Mouse (Mus musculus) neural tube, embryonic 15.5 days (tissue): ENCODE measurements around the gene Ahnak. TPM values are rescaled to one million over a fixed set of nuclear protein-coding genes. Genes with fewer than 3 reads are reported as not detected.

Source experiments
- ATAC-seq: fragments of 200-750 bp; cut with Nextera tagmentation; 2 replicates; pipeline ENCODE4 v1.8.0; 2017; ENCODE audit warnings: mild to moderate bottlenecking, moderate TSS enrichment, moderate library complexity; ENCODE audit not compliant: low FRiP score
- H3K27ac ChIP-seq: fragments of 300-500 bp; sonication (generic); replicated peaks from 2 replicates; pipeline ENCODE4 v1.5.1; 2015; ENCODE audit warnings: mild to moderate bottlenecking, inconsistent platforms
- H3K27me3 ChIP-seq: fragments of 300-500 bp; sonication (generic); replicated peaks from 2 replicates; pipeline ENCODE4 v1.6.1; 2015; ENCODE audit warnings: inconsistent platforms
- H3K36me3 ChIP-seq: fragments of 300-500 bp; sonication (generic); 2 replicates; pipeline ENCODE4 v1.6.1; 2015; ENCODE audit warnings: inconsistent platforms
- H3K4me1 ChIP-seq: fragments of 300-500 bp; sonication (generic); 2 replicates; pipeline ENCODE4 v1.6.1; 2015; ENCODE audit warnings: inconsistent platforms
- H3K4me2 ChIP-seq: fragments of 300-500 bp; sonication (generic); 2 replicates; pipeline ENCODE4 v1.6.1; 2015; ENCODE audit warnings: inconsistent platforms, mild to moderate bottlenecking, moderate library complexity
- H3K4me3 ChIP-seq: fragments of 300-500 bp; sonication (generic); replicated peaks from 2 replicates; pipeline ENCODE4 v1.5.1; 2015; ENCODE audit warnings: mild to moderate bottlenecking, inconsistent platforms
- H3K9ac ChIP-seq: fragments of 300-500 bp; sonication (generic); replicated peaks from 2 replicates; pipeline ENCODE4 v1.6.1; 2015; ENCODE audit warnings: mild to moderate bottlenecking, inconsistent platforms
- H3K9me3 ChIP-seq: fragments of 300-500 bp; sonication (generic); replicated peaks from 2 replicates; pipeline ENCODE4 v1.6.1; 2016; ENCODE audit warnings: inconsistent platforms
- WGBS: fragments of 180-500 bp; shearing (Covaris S2); methylation state at CpG from one replicate; pipeline ENCODE4 v1.1.7; 2015; ENCODE audit warnings: mixed read lengths; 5-methylcytosine and 5-hydroxymethylcytosine counted together
- polyA plus RNA-seq: library from polyadenylated mRNA; unstranded; fragments of >200 nt; fragmentation: Nextera tagmentation; extraction: Ambion mirVana; gene quantifications from 2 replicates; pipeline ENCODE4 v1.2.1, GENCODE M21; 2015

Ahnak gene
- polyA plus RNA-seq, 1 experiment from 2014 or later = 4.4 TPM

- Histone ChIP-seq H3K27ac (no peak overlapping the region), H3K9ac (no peak overlapping the region), H3K9me3 (no peaks in the 10 kb centered on the region), H3K36me3 (peaks cover 94% of the 10 kb centered on the region), H3K4me2 (no peak overlapping the region), H3K4me3 (no peak overlapping the region), H3K4me1 (0 out of 2 replicates have a peak, but pooled peaks cover 4% of the 10 kb centered on the region), H3K27me3 (no peaks in the 10 kb centered on the region)
- ATAC-seq = no peak
- WGBS = 89% methylated on average over 1 of the region's 1 CpGs
Measured at GRCm38 (mm10) chr19:8974638-8975037, 14.4 kb upstream of the Ahnak start.

- Histone ChIP-seq H3K4me1 (0 out of 2 replicates have a peak, but pooled peaks cover 4% of the 10 kb centered on the region), H3K4me2 (no peak overlapping the region), H3K9me3 (no peaks in the 10 kb centered on the region), H3K4me3 (no peak overlapping the region), H3K27me3 (no peaks in the 10 kb centered on the region), H3K27ac (no peak overlapping the region), H3K36me3 (peaks cover 94% of the 10 kb centered on the region), H3K9ac (no peak overlapping the region)
- no peak for ATAC-seq
- WGBS = 100% methylated on average over 2 of the region's 2 CpGs
Measured at GRCm38 (mm10) chr19:8975491-8975890, 13.6 kb upstream of the Ahnak start.

GRCm38 (mm10) chr19:8976535-8976934 is 12.5 kb upstream of the Ahnak start:
- WGBS = 55% methylated on average over 3 of the region's 3 CpGs
- H3K4me1 ChIP-seq = 0 out of 2 replicates have a peak, but pooled peaks cover 6% of the 10 kb centered on the region
- H3K27ac ChIP-seq = no peak overlapping the region
- H3K4me2 ChIP-seq = no peak overlapping the region
- H3K9ac ChIP-seq = no peak overlapping the region
- H3K4me3 ChIP-seq = no peak overlapping the region
- peak; percentile 65; the same call in 1 of the 2 replicates for ATAC-seq
- no peaks in the 10 kb centered on the region for H3K9me3 ChIP-seq
- peaks cover 86% of the 10 kb centered on the region for H3K36me3 ChIP-seq
- H3K27me3 ChIP-seq = no peaks in the 10 kb centered on the region

- WGBS = 44% methylated on average over 5 of the region's 5 CpGs
- H3K9ac ChIP-seq = no peak overlapping the region
- H3K36me3 ChIP-seq = peaks cover 45% of the 10 kb centered on the region
- no peaks in the 10 kb centered on the region for H3K27me3 ChIP-seq
- ATAC-seq = no peak
- no peak overlapping the region for H3K4me3 ChIP-seq
- H3K27ac ChIP-seq = no peak overlapping the region
- H3K9me3 ChIP-seq = no peaks in the 10 kb centered on the region
- H3K4me1 ChIP-seq = peaks cover 40% of the 10 kb centered on the region
- H3K4me2 ChIP-seq = no peak overlapping the region
Measured at GRCm38 (mm10) chr19:8980771-8981170, 8.3 kb upstream of the Ahnak start.

- 59% methylated on average over 2 of the region's 2 CpGs for WGBS
- Histone ChIP-seq H3K36me3 (peaks cover 40% of the 10 kb centered on the region), H3K9ac (no peak overlapping the region), H3K27me3 (no peaks in the 10 kb centered on the region; the same call in 1 of the 2 replicates), H3K27ac (no peak overlapping the region), H3K4me3 (no peak overlapping the region), H3K9me3 (no peaks in the 10 kb centered on the region), H3K4me2 (no peak overlapping the region), H3K4me1 (peaks cover 44% of the 10 kb centered on the region)
- no peak for ATAC-seq
Measured at GRCm38 (mm10) chr19:8981450-8982168, 7.5 kb upstream of the Ahnak start.

GRCm38 (mm10) chr19:8982303-8983149 is 6.6 kb upstream of the Ahnak start:
- Histone ChIP-seq H3K36me3 (peaks cover 31% of the 10 kb centered on the region), H3K9ac (no peak overlapping the region), H3K27ac (no peak overlapping the region), H3K4me2 (no peak overlapping the region), H3K4me3 (no peak overlapping the region), H3K27me3 (peaks cover 3% of the 10 kb centered on the region; the same call in 1 of the 2 replicates), H3K9me3 (no peaks in the 10 kb centered on the region), H3K4me1 (peaks cover 44% of the 10 kb centered on the region)
- ATAC-seq = no peak
- 41% methylated on average over 5 of the region's 5 CpGs for WGBS

- peaks cover 46% of the 10 kb centered on the region for H3K4me1 ChIP-seq
- H3K4me3 ChIP-seq = no peak overlapping the region
- no peak overlapping the region for H3K4me2 ChIP-seq
- peaks cover 10% of the 10 kb centered on the region for H3K27me3 ChIP-seq
- H3K36me3 ChIP-seq = peaks cover 25% of the 10 kb centered on the region
- no peak overlapping the region for H3K27ac ChIP-seq
- H3K9ac ChIP-seq = no peak overlapping the region
- no peak for ATAC-seq
- H3K9me3 ChIP-seq = no peaks in the 10 kb centered on the region
- 55% methylated on average over 4 of the region's 4 CpGs for WGBS
Measured at GRCm38 (mm10) chr19:8983150-8983650, 5.9 kb upstream of the Ahnak start.

GRCm38 (mm10) chr19:8984255-8984868 is 4.7 kb upstream of the Ahnak start:
- peak overlapping the region; percentile 13; the same call in 1 of the 2 replicates for H3K4me2 ChIP-seq
- WGBS = 7% methylated on average over 7 of the region's 7 CpGs
- peak overlapping the region; percentile 51 for H3K27ac ChIP-seq
- no peak overlapping the region for H3K4me3 ChIP-seq
- no peaks in the 10 kb centered on the region for H3K9me3 ChIP-seq
- H3K9ac ChIP-seq = 0 out of 2 replicates have a peak overlapping the region, but pooled peaks have one; percentile 21
- H3K36me3 ChIP-seq = peaks cover 14% of the 10 kb centered on the region
- peak; percentile 67 for ATAC-seq
- H3K27me3 ChIP-seq = peaks cover 22% of the 10 kb centered on the region
- peaks cover 58% of the 10 kb centered on the region for H3K4me1 ChIP-seq

GRCm38 (mm10) chr19:8985891-8986290 is 3.2 kb upstream of the Ahnak start:
- H3K4me1 ChIP-seq = peaks cover 73% of the 10 kb centered on the region
- H3K9me3 ChIP-seq = no peaks in the 10 kb centered on the region

GRCm38 (mm10) chr19:8987816-8988215 is 1.3 kb upstream of the Ahnak start:
- H3K4me2 ChIP-seq = no peak overlapping the region
- ATAC-seq = no peak
- no peaks in the 10 kb centered on the region for H3K36me3 ChIP-seq
- peaks cover 49% of the 10 kb centered on the region for H3K27me3 ChIP-seq
- WGBS = 52% methylated on average over 2 of the region's 2 CpGs
- H3K9ac ChIP-seq = no peak overlapping the region
- peaks cover 74% of the 10 kb centered on the region for H3K4me1 ChIP-seq
- H3K4me3 ChIP-seq = no peak overlapping the region
- H3K27ac ChIP-seq = no peak overlapping the region
- H3K9me3 ChIP-seq = no peaks in the 10 kb centered on the region

More at GRCm38 (mm10) chr19:8985891-8986290, 3.2 kb upstream of the Ahnak start:
- H3K4me3 ChIP-seq = no peak overlapping the region
- no peak overlapping the region for H3K27ac ChIP-seq
- H3K36me3 ChIP-seq = no peaks in the 10 kb centered on the region
- WGBS = 76% methylated on average over 5 of the region's 5 CpGs
- ATAC-seq = no peak
- no peak overlapping the region for H3K9ac ChIP-seq
- H3K27me3 ChIP-seq = peaks cover 35% of the 10 kb centered on the region
- no peak overlapping the region for H3K4me2 ChIP-seq

GRCm38 (mm10) chr19:8988346-8989065 is 578 bp upstream of the Ahnak start:
- peaks cover 74% of the 10 kb centered on the region for H3K4me1 ChIP-seq
- WGBS = 19% methylated on average over 15 of the region's 15 CpGs
- ATAC-seq = no peak

More at GRCm38 (mm10) chr19:8988346-8989065, 578 bp upstream of the Ahnak start:
- no peak overlapping the region for H3K27ac ChIP-seq
- H3K4me2 ChIP-seq = peak overlapping the region; percentile 80
- no peaks in the 10 kb centered on the region for H3K36me3 ChIP-seq
- peak overlapping the region; percentile 48 for H3K4me3 ChIP-seq
- H3K9me3 ChIP-seq = no peaks in the 10 kb centered on the region
- H3K27me3 ChIP-seq = peaks cover 49% of the 10 kb centered on the region
- no peak overlapping the region for H3K9ac ChIP-seq
